Mouse (Mus musculus) liver, embryonic 12.5 days (tissue): ENCODE measurements at regions not wholly inside any gene's neighbourhood (a gene's known extent, or its start where the extent isn't known, plus 50 kb on each side); places are given as distances from the start of the nearest gene placed in this dataset.

Experiments used
- ATAC-seq: fragments of 200-750 bp; cut with Nextera tagmentation; 2 replicates; pipeline ENCODE4 v1.8.0; 2017; ENCODE audit warnings: moderate number of reproducible peaks, mild to moderate bottlenecking, moderate library complexity
- H3K27ac ChIP-seq: fragments of 300-500 bp; sonication (generic); 2 replicates; pipeline ENCODE4 v1.5.1; 2016; ENCODE audit warnings: mild to moderate bottlenecking
- H3K27me3 ChIP-seq: fragments of 300-500 bp; sonication (generic); replicated peaks from 2 replicates; pipeline ENCODE4 v1.6.1; 2016; ENCODE audit warnings: mild to moderate bottlenecking, moderate library complexity
- H3K36me3 ChIP-seq: fragments of 300-500 bp; sonication (generic); 2 replicates; pipeline ENCODE4 v1.6.1; 2016; ENCODE audit warnings: mild to moderate bottlenecking, moderate library complexity
- H3K4me1 ChIP-seq: fragments of 300-500 bp; sonication (generic); 2 replicates; pipeline ENCODE4 v1.6.1; 2016
- H3K4me2 ChIP-seq: fragments of 300-500 bp; sonication (generic); 2 replicates; pipeline ENCODE4 v1.6.1; 2016; ENCODE audit warnings: mild to moderate bottlenecking, moderate library complexity
- H3K4me3 ChIP-seq: fragments of 300-500 bp; sonication (generic); 2 replicates; pipeline ENCODE4 v1.5.1; 2016; ENCODE audit warnings: mild to moderate bottlenecking, moderate library complexity
- H3K9ac ChIP-seq: fragments of 300-500 bp; sonication (generic); 2 replicates; pipeline ENCODE4 v1.6.1; 2016; ENCODE audit warnings: mild to moderate bottlenecking, moderate library complexity
- H3K9me3 ChIP-seq: fragments of 300-500 bp; sonication (generic); replicated peaks from 2 replicates; pipeline ENCODE4 v1.6.1; 2016; ENCODE audit warnings: mild to moderate bottlenecking, moderate library complexity
- WGBS: fragments of 180-500 bp; shearing (Covaris S2); methylation state at CpG from one replicate; pipeline ENCODE4 v1.1.7; 2016; ENCODE audit not compliant: insufficient replicate concordance; 5-methylcytosine and 5-hydroxymethylcytosine counted together

DNA sequence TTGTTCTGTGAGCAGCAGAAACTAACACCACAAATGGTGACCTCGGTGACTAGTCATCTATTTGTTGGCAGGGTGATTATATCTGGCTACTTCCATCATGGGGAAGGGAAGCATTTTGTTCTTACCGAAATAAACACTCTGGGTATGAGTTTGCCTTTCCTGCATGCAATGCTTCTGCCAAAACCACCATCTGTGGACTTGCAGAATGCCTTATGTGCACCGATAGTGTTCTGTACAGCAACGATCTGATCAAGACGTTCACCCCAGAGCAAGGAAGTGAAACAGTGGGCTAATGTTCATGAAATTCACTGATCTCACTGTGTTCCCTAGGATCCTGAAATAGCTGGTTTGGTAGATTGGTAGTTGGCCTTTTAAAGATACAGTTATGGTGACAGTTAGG lies 96.3 kb upstream of the Adcy1 start:
- Histone ChIP-seq H3K4me3 (no peak overlapping the region), H3K9ac (no peak overlapping the region), H3K4me1 (no peaks in the 10 kb centered on the region), H3K27ac (no peak overlapping the region), H3K4me2 (no peak overlapping the region), H3K36me3 (no peaks in the 10 kb centered on the region), H3K9me3 (no peaks in the 10 kb centered on the region), H3K27me3 (no peaks in the 10 kb centered on the region)
- WGBS = 67% methylated on average over 5 of the region's 5 CpGs
- no peak for ATAC-seq

DNA sequence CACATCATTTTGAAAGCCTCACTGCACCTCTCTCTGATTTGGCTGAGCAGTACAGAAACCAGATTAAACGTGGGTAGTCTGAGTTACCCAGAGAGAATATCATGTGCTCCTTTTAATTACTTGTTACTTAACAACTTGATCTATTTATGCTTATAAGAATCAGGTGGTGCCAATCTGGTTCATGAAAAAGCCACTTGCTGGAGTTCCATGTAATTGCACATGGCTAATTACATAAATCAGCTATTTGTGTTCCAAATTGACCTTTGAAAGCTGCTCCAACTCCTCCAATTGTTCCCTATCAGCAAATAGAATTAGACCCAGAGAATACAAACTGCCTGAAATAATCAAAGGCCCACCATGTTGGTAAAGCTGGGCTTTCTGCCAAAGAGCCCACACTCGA lies 98.8 kb upstream of the Adcy1 start:
- no peak overlapping the region for H3K4me2 ChIP-seq
- no peaks in the 10 kb centered on the region for H3K36me3 ChIP-seq
- H3K4me3 ChIP-seq = no peak overlapping the region
- no peak for ATAC-seq
- no peaks in the 10 kb centered on the region for H3K27me3 ChIP-seq
- no peaks in the 10 kb centered on the region for H3K9me3 ChIP-seq
- H3K4me1 ChIP-seq = no peaks in the 10 kb centered on the region
- 46% methylated on average over 2 of the region's 2 CpGs for WGBS
- H3K9ac ChIP-seq = no peak overlapping the region
- no peak overlapping the region for H3K27ac ChIP-seq

DNA sequence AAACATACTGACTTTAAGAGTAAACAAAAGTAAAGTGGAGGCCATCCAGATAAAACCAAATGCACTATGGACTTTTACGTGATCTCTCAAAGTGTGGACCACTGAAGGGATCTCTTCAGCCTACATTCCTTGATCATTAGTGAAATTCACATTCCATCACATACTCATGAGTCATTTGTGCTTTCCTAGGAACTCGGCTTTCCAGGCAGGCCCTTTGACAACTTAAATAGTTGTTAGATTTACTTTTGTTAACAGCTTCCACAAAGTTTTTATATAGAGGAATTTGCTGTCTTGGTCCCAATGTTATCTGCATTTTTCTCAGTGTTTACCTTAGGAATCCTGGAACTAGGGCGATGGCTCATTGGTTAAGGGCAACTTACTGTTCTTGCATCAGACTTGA lies 99.7 kb upstream of the Adcy1 start:
- no peaks in the 10 kb centered on the region for H3K9me3 ChIP-seq
- H3K36me3 ChIP-seq = no peaks in the 10 kb centered on the region
- WGBS = 59% methylated on average over 3 of the region's 3 CpGs
- no peaks in the 10 kb centered on the region for H3K27me3 ChIP-seq
- no peak overlapping the region for H3K4me2 ChIP-seq
- H3K4me3 ChIP-seq = no peak overlapping the region
- H3K4me1 ChIP-seq = no peaks in the 10 kb centered on the region
- no peak overlapping the region for H3K27ac ChIP-seq
- no peak overlapping the region for H3K9ac ChIP-seq
- no peak for ATAC-seq

DNA sequence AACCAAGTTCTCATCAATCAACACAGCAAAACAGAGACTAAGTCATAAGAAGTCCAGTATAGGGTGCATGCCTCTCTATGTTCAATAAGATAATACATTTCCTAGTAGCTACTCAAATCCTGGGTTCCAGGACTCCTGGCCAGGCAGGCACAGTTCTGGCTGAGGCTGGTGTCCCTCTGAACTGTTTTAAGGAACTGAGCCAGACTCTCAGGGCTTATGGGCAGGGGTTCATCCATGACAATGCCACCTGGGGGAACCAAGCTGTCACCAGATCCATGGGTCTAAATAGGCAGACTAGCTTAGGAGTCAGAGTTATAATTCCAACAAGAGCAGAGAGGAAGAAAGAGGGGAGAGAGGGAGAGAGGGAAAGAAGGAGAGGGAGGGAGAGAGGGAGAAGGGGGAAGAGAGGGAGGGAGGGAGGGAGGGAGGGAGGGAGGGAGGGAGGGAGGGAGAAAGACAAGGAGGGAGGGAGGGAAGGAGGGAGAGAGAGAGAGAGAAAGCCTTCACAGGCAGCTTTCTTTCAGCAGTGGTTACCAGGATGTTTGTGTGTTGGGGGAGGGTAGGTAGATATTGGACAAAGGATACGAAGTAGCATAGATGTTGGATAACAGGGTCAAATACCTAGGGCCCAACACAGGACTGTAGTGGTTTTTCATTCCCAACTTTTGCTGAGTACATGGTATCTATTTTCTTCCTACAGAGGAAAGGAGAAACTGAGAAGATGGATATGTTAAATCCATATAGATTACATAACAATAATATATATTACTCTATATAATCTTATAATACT lies 100.3 kb upstream of the Adcy1 start:
- Histone ChIP-seq H3K27ac (no peak overlapping the region), H3K36me3 (no peaks in the 10 kb centered on the region), H3K4me1 (no peaks in the 10 kb centered on the region), H3K4me3 (no peak overlapping the region), H3K4me2 (no peak overlapping the region), H3K9ac (no peak overlapping the region), H3K9me3 (no peaks in the 10 kb centered on the region), H3K27me3 (no peaks in the 10 kb centered on the region)
- WGBS = 64% methylated on average over 1 of the region's 1 CpGs
- no peak for ATAC-seq

DNA sequence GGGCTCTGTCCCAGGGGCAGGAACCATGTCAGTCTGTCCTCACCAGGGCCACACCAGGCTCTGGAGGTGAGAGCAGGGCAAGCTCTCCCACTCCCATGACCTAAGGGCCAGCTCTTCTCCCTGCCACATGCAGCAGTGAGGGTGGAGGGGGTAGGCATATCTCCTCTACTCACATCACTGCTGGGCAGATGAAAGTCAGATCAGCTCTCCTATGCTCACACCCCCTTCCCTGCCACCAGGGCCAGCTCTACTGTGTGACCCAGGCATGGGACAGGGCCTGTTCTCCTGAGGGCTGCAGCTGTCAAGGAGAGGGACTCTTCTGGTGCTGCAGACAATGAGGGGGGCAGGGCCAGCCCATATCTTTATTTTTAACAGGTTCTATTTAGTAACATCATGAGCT lies 101.0 kb upstream of the Adcy1 start:
- no peak for ATAC-seq
- no peak overlapping the region for H3K4me2 ChIP-seq

DNA sequence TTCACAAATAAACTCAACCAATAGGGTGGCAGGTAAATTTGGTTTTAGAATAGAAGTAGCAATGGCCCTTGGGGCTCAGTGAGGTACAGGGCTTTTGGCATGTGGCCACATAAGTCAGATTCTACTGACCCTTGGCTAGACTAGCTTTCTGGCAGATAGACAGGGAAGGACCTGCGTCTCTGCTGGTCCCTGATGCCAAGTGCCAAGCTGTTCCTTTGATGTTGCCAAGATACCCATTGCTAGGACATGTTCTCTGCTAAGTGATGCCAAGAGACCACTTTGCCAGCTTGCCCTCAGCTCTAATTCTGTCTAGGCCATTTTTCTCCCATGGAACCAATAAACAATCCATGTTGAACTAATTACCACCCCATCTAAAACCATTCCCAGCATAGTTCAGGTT lies 110.5 kb upstream of the Adcy1 start:
- no peaks in the 10 kb centered on the region for H3K4me1 ChIP-seq
- H3K4me2 ChIP-seq = no peak overlapping the region
- WGBS = 63% methylated on average over 1 of the region's 1 CpGs

More for the DNA sequence above, 101.0 kb upstream of the Adcy1 start:
- no peak overlapping the region for H3K9ac ChIP-seq
- H3K36me3 ChIP-seq = no peaks in the 10 kb centered on the region
- H3K27me3 ChIP-seq = no peaks in the 10 kb centered on the region
- H3K9me3 ChIP-seq = no peaks in the 10 kb centered on the region
- no peaks in the 10 kb centered on the region for H3K4me1 ChIP-seq
- H3K27ac ChIP-seq = no peak overlapping the region
- no peak overlapping the region for H3K4me3 ChIP-seq

GRCm38 (mm10) chr11:6951361-6951760 lies 111.9 kb upstream of the Adcy1 start:
- no peak for ATAC-seq
- Histone ChIP-seq H3K36me3 (no peaks in the 10 kb centered on the region), H3K27ac (no peak overlapping the region), H3K9ac (no peak overlapping the region), H3K4me1 (no peaks in the 10 kb centered on the region), H3K9me3 (no peaks in the 10 kb centered on the region), H3K27me3 (no peaks in the 10 kb centered on the region), H3K4me3 (no peak overlapping the region), H3K4me2 (no peak overlapping the region)

More for the DNA sequence above, 110.5 kb upstream of the Adcy1 start:
- ATAC-seq = no peak
- Histone ChIP-seq H3K36me3 (no peaks in the 10 kb centered on the region), H3K9me3 (no peaks in the 10 kb centered on the region), H3K4me3 (no peak overlapping the region), H3K27me3 (no peaks in the 10 kb centered on the region), H3K27ac (no peak overlapping the region), H3K9ac (no peak overlapping the region)

DNA sequence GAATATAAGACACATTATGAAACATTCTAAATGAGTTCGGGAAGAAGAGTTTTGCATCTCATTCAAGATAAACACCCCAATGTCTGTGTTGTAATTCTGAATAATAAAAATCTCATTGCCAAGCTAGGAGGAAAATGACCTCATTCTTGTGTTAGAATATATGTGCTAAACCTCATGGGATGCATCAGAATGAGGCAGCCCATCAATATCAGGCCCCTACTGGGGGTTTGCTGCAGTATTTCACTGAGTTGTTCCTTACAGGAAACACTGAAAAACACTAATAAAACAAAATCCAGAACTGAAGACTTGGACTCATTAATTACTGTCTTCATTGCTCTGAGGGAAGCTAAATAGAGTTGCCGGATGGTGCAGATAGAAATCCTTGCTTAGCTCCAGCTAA lies 111.6 kb upstream of the Gm11983 start:
- H3K4me3 ChIP-seq = no peak overlapping the region
- WGBS = 67% methylated on average over 2 of the region's 2 CpGs

DNA sequence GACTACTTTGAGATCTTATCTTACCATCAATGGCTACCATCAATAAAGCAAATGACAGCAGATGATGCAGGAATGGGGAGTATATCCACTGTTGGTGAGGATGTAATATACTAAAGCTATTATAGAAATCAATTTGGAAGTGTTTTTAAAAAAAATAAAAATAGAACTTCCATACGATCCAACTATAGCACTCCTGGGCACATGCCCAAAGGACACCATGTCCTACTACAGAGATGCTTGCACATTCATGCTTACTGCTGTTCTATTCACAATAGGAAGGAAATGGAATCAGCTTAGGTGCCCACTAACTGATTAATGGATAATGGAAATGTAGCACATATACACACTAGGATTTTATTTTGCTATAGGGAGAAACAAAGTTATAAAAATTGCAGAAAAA lies 96.7 kb upstream of the Gm11983 start:
- Histone ChIP-seq H3K4me3 (no peak overlapping the region), H3K9ac (no peak overlapping the region), H3K9me3 (no peaks in the 10 kb centered on the region), H3K4me1 (no peaks in the 10 kb centered on the region), H3K27me3 (no peaks in the 10 kb centered on the region), H3K36me3 (no peaks in the 10 kb centered on the region), H3K4me2 (no peak overlapping the region), H3K27ac (no peak overlapping the region)
- 71% methylated on average over 1 of the region's 1 CpGs for WGBS
- ATAC-seq = no peak

More for the DNA sequence above, 111.6 kb upstream of the Gm11983 start:
- Histone ChIP-seq H3K9ac (no peak overlapping the region), H3K4me1 (no peaks in the 10 kb centered on the region), H3K9me3 (no peaks in the 10 kb centered on the region), H3K27me3 (no peaks in the 10 kb centered on the region), H3K36me3 (no peaks in the 10 kb centered on the region), H3K4me2 (no peak overlapping the region), H3K27ac (no peak overlapping the region)
- no peak for ATAC-seq

GRCm38 (mm10) chr11:6926036-6926435 lies 88.6 kb upstream of the Gm11983 start:
- Histone ChIP-seq H3K4me1 (no peaks in the 10 kb centered on the region), H3K9ac (no peak overlapping the region), H3K4me3 (no peak overlapping the region), H3K4me2 (no peak overlapping the region), H3K9me3 (no peaks in the 10 kb centered on the region), H3K36me3 (no peaks in the 10 kb centered on the region), H3K27me3 (no peaks in the 10 kb centered on the region), H3K27ac (no peak overlapping the region)
- 73% methylated on average over 8 of the region's 8 CpGs for WGBS
- no peak for ATAC-seq

GRCm38 (mm10) chr11:6924476-6924875 lies 87.0 kb upstream of the Gm11983 start:
- no peaks in the 10 kb centered on the region for H3K4me1 ChIP-seq
- H3K27ac ChIP-seq = no peak overlapping the region
- no peaks in the 10 kb centered on the region for H3K9me3 ChIP-seq
- no peaks in the 10 kb centered on the region for H3K27me3 ChIP-seq
- no peak overlapping the region for H3K4me2 ChIP-seq
- H3K4me3 ChIP-seq = no peak overlapping the region
- WGBS = 27% methylated on average over 6 of the region's 6 CpGs
- H3K36me3 ChIP-seq = no peaks in the 10 kb centered on the region
- ATAC-seq = no peak
- no peak overlapping the region for H3K9ac ChIP-seq

- no peak for ATAC-seq
- H3K9ac ChIP-seq = no peak overlapping the region
Measured at GRCm38 (mm10) chr11:6923917-6924316, 86.5 kb upstream of the Gm11983 start.

GRCm38 (mm10) chr11:6918546-6918945 lies 81.1 kb upstream of the Gm11983 start:
- Histone ChIP-seq H3K4me1 (no peaks in the 10 kb centered on the region), H3K4me2 (no peak overlapping the region), H3K9ac (no peak overlapping the region), H3K27me3 (no peaks in the 10 kb centered on the region), H3K4me3 (no peak overlapping the region), H3K9me3 (no peaks in the 10 kb centered on the region), H3K36me3 (no peaks in the 10 kb centered on the region), H3K27ac (no peak overlapping the region)
- ATAC-seq = no peak
- 69% methylated on average over 1 of the region's 1 CpGs for WGBS

More at GRCm38 (mm10) chr11:6923917-6924316, 86.5 kb upstream of the Gm11983 start:
- Histone ChIP-seq H3K27ac (no peak overlapping the region), H3K36me3 (no peaks in the 10 kb centered on the region), H3K9me3 (no peaks in the 10 kb centered on the region), H3K4me1 (no peaks in the 10 kb centered on the region), H3K27me3 (no peaks in the 10 kb centered on the region), H3K4me2 (peak overlapping the region; percentile 32), H3K4me3 (no peak overlapping the region)
- 17% methylated on average over 6 of the region's 6 CpGs for WGBS
